Mouse (Mus musculus) liver, postnatal 0 days (tissue): ENCODE measurements at regions not wholly inside any gene's neighbourhood (a gene's known extent, or its start where the extent isn't known, plus 50 kb on each side); places are given as distances from the start of the nearest gene placed in this dataset.

ENCODE experiments used
- CTCF ChIP-seq: sonication (generic); IDR thresholded peaks from 2 replicates; pipeline ENCODE4 v1.5.1; 2016; ENCODE audit warnings: antibody characterized with exemption, low read depth
- EP300 ChIP-seq: IDR thresholded peaks from 2 replicates; pipeline ENCODE4 v1.6.1; 2016; ENCODE audit warnings: antibody characterized with exemption, low read depth, mild to moderate bottlenecking

DNA sequence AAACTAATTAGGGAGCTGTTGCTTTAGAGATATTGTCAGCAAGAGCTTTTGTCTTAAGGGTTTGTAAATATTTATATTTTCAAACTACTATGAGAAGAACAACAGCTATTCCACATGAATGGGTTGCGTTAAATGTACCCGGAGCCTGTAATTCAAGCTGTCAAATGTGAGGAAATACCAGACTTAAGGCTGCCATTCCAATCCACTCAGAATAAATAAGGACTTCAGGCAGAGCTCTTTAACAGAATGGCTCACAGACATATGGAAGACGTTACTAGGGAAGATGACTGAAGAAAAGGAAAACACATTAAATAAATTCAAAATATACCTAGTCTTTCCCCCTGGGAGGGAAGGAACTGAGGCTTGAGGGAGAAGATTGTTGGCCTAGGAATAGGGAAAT, 400.7 kb upstream of the Pappa start:
- TF ChIP-seq CTCF (no peak), EP300 (no peak)
